Mouse (Mus musculus): Measurements from ENCODE around the gene Pidd1. TPM values are rescaled to one million over a fixed set of nuclear protein-coding genes. Genes with fewer than 3 reads are reported as not detected.

The Pidd1 gene
- total RNA-seq, 2 experiments from 2014 or later = 0.15 to 0.18 TPM

- intact Hi-C loops (cut with DNase I) = no loop called here
- DNase-seq = no peak
These were observed 53.2 kb downstream of the Pidd1 start for GRCm38 (mm10) chr7:141390326-141391259.

GRCm38 (mm10) chr7:141388487-141389109 lies 55.2 kb downstream of the Pidd1 start:
- DNase-seq = no peak
- intact Hi-C loops (cut with DNase I) = no loop called here

Other genes with a start within 250 kb of the Pidd1 start
- 1 to 10 TPM; 2.0 to 2.1 TPM for gene Lrrc56, start 249.9 kb downstream of the Pidd1 start, total RNA-seq (2021)
- gene Lmntd2, start 229.9 kb downstream of the Pidd1 start, total RNA-seq (2021) = not detected
- under 1 TPM in 1 of 2 experiments, not detected in 1; 0.59 TPM for gene Rassf7, start 228.2 kb downstream of the Pidd1 start, total RNA-seq (2021)
- 10 to 100 TPM; 19.2 to 20.6 TPM for gene Phrf1, start 215.2 kb downstream of the Pidd1 start, total RNA-seq (2021)
- gene Irf7, start 177.5 kb downstream of the Pidd1 start, total RNA-seq (2021) = 1 to 10 TPM in 1 of 2 experiments, under 1 TPM in 1; 0.71 to 2.5 TPM
- under 1 TPM in 1 of 2 experiments, not detected in 1; 0.12 TPM for gene Cdhr5, start 167.2 kb downstream of the Pidd1 start, total RNA-seq (2021)
- not detected for gene Sct, start 164.9 kb downstream of the Pidd1 start, total RNA-seq (2021)
- gene Drd4, start 152.0 kb downstream of the Pidd1 start, total RNA-seq (2021) = not detected
- gene Deaf1, start 116.3 kb downstream of the Pidd1 start, total RNA-seq (2021) = 10 to 100 TPM; 13.9 to 14.8 TPM
- gene Tmem80, start 116.3 kb downstream of the Pidd1 start, total RNA-seq (2021) = 10 to 100 TPM; 10.2 to 10.6 TPM
- 1 to 10 TPM; 2.1 to 2.5 TPM for gene Eps8l2, start 105.1 kb downstream of the Pidd1 start, total RNA-seq (2021)
- gene Taldo1, start 51.8 kb downstream of the Pidd1 start, total RNA-seq (2021) = 10 to 100 TPM; 81.0 to 82.7 TPM
- 1 to 10 TPM; 6.3 to 6.7 TPM for gene Gatd1, start 29.9 kb downstream of the Pidd1 start, total RNA-seq (2021)
- under 1 TPM; 0.20 to 0.39 TPM for gene Cend1, start 14.5 kb downstream of the Pidd1 start, total RNA-seq (2021)
- gene Slc25a22, start 6.1 kb downstream of the Pidd1 start, total RNA-seq (2021) = 10 to 100 TPM; 15.6 to 38.4 TPM
- 100 to 1,000 TPM; 466 to 562 TPM for gene Rplp2, start 3.3 kb upstream of the Pidd1 start, total RNA-seq (2021)
- 100 to 1,000 TPM; 306 to 361 TPM for gene Pnpla2, start 11.2 kb upstream of the Pidd1 start, total RNA-seq (2021)
- gene Cracr2b, start 17.1 kb upstream of the Pidd1 start, total RNA-seq (2021) = 1 to 10 TPM; 6.3 to 7.4 TPM
- 10 to 100 TPM; 65.6 to 83.2 TPM for gene Cd151, start 23.4 kb upstream of the Pidd1 start, total RNA-seq (2021)
- 10 to 100 TPM; 53.1 to 58.7 TPM for gene Polr2l, start 31.1 kb upstream of the Pidd1 start, total RNA-seq (2021)
- gene Tspan4, start 31.2 kb upstream of the Pidd1 start, total RNA-seq (2021) = 10 to 100 TPM in 1 of 2 experiments, 1 to 10 TPM in 1; 7.2 to 14.1 TPM
- gene Chid1, start 95.8 kb upstream of the Pidd1 start, total RNA-seq (2021) = 10 to 100 TPM; 13.9 to 14.5 TPM
- 10 to 100 TPM; 45.3 to 46.6 TPM for gene Ap2a2, start 118.1 kb upstream of the Pidd1 start, total RNA-seq (2021)
- not detected for gene Muc6, start 211.3 kb upstream of the Pidd1 start, total RNA-seq (2021)
- gene Muc2, start 246.3 kb upstream of the Pidd1 start, total RNA-seq (2021) = not detected